Mouse (Mus musculus) Patski (cell line): Measurements from ENCODE around the gene Lbr. TPM values are rescaled to one million over a fixed set of nuclear protein-coding genes. Genes with fewer than 3 reads are reported as not detected.
A peak's percentile ranks its signal among the peaks of the same experiment; 100 is the strongest.
"Not testable (repeated sequence)": the region's sequence is repeated elsewhere in the genome, so short reads cannot be mapped to it uniquely, and the experiment has no call there.

Source experiments
- ATAC-seq: fragments of 100-300 bp; one replicate; pipeline ENCODE4 v1.8.0; 2021
- CTCF ChIA-PET: fragments of 350-600 bp; sonication (Branson Sonifier 250); formaldehyde crosslinking; loops from one replicate; lab custom pipeline; 2022; ENCODE audit warnings: inconsistent platforms; lab: Charles Lee
- POLR2A ChIA-PET: fragments of 350-600 bp; sonication (Branson Sonifier 250); formaldehyde crosslinking; loops from one replicate; lab custom pipeline; 2022; ENCODE audit warnings: antibody characterized with exemption, inconsistent platforms; lab: Charles Lee
- DNase-seq: peaks from one replicate; pipeline ENCODE4 v3.0.0-alpha.2; 2011; ENCODE audit warnings: low read depth, low spot score
- H3K27me3 ChIP-seq: fragments of 371-371 bp; one replicate; pipeline ENCODE4 v1.5.1; 2021
- CTCF ChIP-seq: fragments of 100-300 bp; IDR thresholded peaks from one replicate; pipeline ENCODE4 v1.5.1; 2021
- in situ Hi-C: fragments of 300-500 bp; cut with MboI; formaldehyde crosslinking; loops from 3 replicates; pipeline ENCODE4 v1.11.1; 2018; ENCODE audit warnings: low pct_unique_long_range_greater_than_20kb, mixed read lengths
- polyA plus RNA-seq: library from polyadenylated mRNA; unstranded; gene quantifications from one replicate; pipeline ENCODE4 v1.2.3, GENCODE M21; 2021

The Lbr gene
- polyA plus RNA-seq, 1 experiment from 2014 or later = 34.0 TPM

- DNase-seq = no peak
- CTCF ChIA-PET = no interaction called here
- TF ChIP-seq CTCF = no peak
- in situ Hi-C loops = no loop called here
- H3K27me3 ChIP-seq = peaks cover 1% of the 10 kb centered on the region
- ATAC-seq = no peak
- POLR2A ChIA-PET = no interaction called here
These were observed 49.3 kb downstream of the Lbr start for GRCm38 (mm10) chr1:181793541-181793940.

GRCm38 (mm10) chr1:181789952-181790351 lies 52.9 kb downstream of the Lbr start:
- POLR2A ChIA-PET = no interaction called here
- no peak for ATAC-seq
- in situ Hi-C loops = no loop called here
- peak; percentile 28 for DNase-seq
- CTCF ChIA-PET = no interaction called here
- peaks cover 4% of the 10 kb centered on the region for H3K27me3 ChIP-seq
- TF ChIP-seq CTCF = no peak

- CTCF ChIA-PET, DNase-seq, POLR2A ChIA-PET, H3K27me3 ChIP-seq, in situ Hi-C loops, ATAC-seq: not testable (repeated sequence)
These were observed 60.2 kb downstream of the Lbr start for GRCm38 (mm10) chr1:181782600-181782999.

- POLR2A ChIA-PET = no interaction called here
- CTCF ChIA-PET = interaction anchor here (0.7 kb wide), 1 partner anchor 52 kb away, joined by 3 read pairs; no protein-coding TSS in a partner anchor
- ATAC-seq = no peak
- TF ChIP-seq CTCF = no peak
- no peaks in the 10 kb centered on the region for H3K27me3 ChIP-seq
- in situ Hi-C loops = no loop called here
- DNase-seq = no peak
These were observed 66.3 kb downstream of the Lbr start for GRCm38 (mm10) chr1:181776541-181776940.

- CTCF ChIA-PET = no interaction called here
These were observed 71.0 kb downstream of the Lbr start for GRCm38 (mm10) chr1:181771871-181772270.

GRCm38 (mm10) chr1:181769392-181769791 lies 73.5 kb downstream of the Lbr start:
- peak; percentile 55 for TF ChIP-seq CTCF
- ChIA-PET CTCF (no interaction called here), POLR2A (no interaction called here)
- in situ Hi-C loops = no loop called here
- DNase-seq = no peak
- no peak for ATAC-seq
- H3K27me3 ChIP-seq = peaks cover 16% of the 10 kb centered on the region

More at GRCm38 (mm10) chr1:181771871-181772270, 71.0 kb downstream of the Lbr start:
- no peak for TF ChIP-seq CTCF
- in situ Hi-C loops = no loop called here
- ATAC-seq = no peak
- POLR2A ChIA-PET = no interaction called here
- DNase-seq = no peak
- H3K27me3 ChIP-seq = peaks cover 11% of the 10 kb centered on the region

Other genes starting within 250 kb of the Lbr start
- gene Enah, start 176.9 kb upstream of the Lbr start, polyA plus RNA-seq = 167 TPM